Mouse (Mus musculus) neural tube, embryonic 12.5 days (tissue): ENCODE data around the gene Gm10719. TPM values are rescaled to one million over a fixed set of nuclear protein-coding genes. Genes with fewer than 3 reads are reported as not detected.
A peak's percentile ranks its signal among the peaks of the same experiment; 100 is the strongest.
"Not testable (repeated sequence)": the region's sequence is repeated elsewhere in the genome, so short reads cannot be mapped to it uniquely, and the experiment has no call there.

Experiments used
- ATAC-seq: fragments of 200-750 bp; cut with Nextera tagmentation; 2 replicates; pipeline ENCODE4 v1.8.0; 2017; ENCODE audit warnings: low read depth, mild to moderate bottlenecking, moderate TSS enrichment, moderate library complexity; ENCODE audit not compliant: low FRiP score
- H3K27ac ChIP-seq: fragments of 300-500 bp; sonication (generic); 2 replicates; pipeline ENCODE4 v1.5.1; 2016
- H3K27me3 ChIP-seq: fragments of 300-500 bp; sonication (generic); replicated peaks from 2 replicates; pipeline ENCODE4 v1.6.1; 2016; ENCODE audit warnings: mild to moderate bottlenecking
- H3K36me3 ChIP-seq: fragments of 300-500 bp; sonication (generic); 2 replicates; pipeline ENCODE4 v1.6.1; 2016; ENCODE audit warnings: mild to moderate bottlenecking
- H3K4me1 ChIP-seq: fragments of 300-500 bp; sonication (generic); 2 replicates; pipeline ENCODE4 v1.6.1; 2016
- H3K4me2 ChIP-seq: fragments of 300-500 bp; sonication (generic); replicated peaks from 2 replicates; pipeline ENCODE4 v1.6.1; 2016; ENCODE audit warnings: mild to moderate bottlenecking
- H3K4me3 ChIP-seq: fragments of 300-500 bp; sonication (generic); 2 replicates; pipeline ENCODE4 v1.5.1; 2016
- H3K9ac ChIP-seq: fragments of 300-500 bp; sonication (generic); 2 replicates; pipeline ENCODE4 v1.6.1; 2016; ENCODE audit warnings: mild to moderate bottlenecking
- H3K9me3 ChIP-seq: fragments of 300-500 bp; sonication (generic); 2 replicates; pipeline ENCODE4 v1.6.1; 2016; ENCODE audit warnings: mild to moderate bottlenecking
- WGBS: fragments of 180-500 bp; shearing (Covaris S2); methylation state at CpG from one replicate; pipeline ENCODE4 v1.1.7; 2016; 5-methylcytosine and 5-hydroxymethylcytosine counted together
- polyA plus RNA-seq: library from polyadenylated mRNA; unstranded; fragments of >200 nt; fragmentation: Nextera tagmentation; extraction: Ambion mirVana; gene quantifications from 2 replicates; pipeline ENCODE4 v1.2.1, GENCODE M21; 2016

The Gm10719 gene
- 1.1 and 1.2 TPM in 2 replicates for polyA plus RNA-seq

GRCm38 (mm10) chr9:3017108-3017507 is at the start of gene Gm10719:
TSS of gene Gm10719 (plus strand) at chr9:3017408.
- H3K4me1 ChIP-seq, H3K36me3 ChIP-seq, H3K9me3 ChIP-seq, H3K4me2 ChIP-seq, ATAC-seq, H3K4me3 ChIP-seq, H3K9ac ChIP-seq, H3K27ac ChIP-seq, H3K27me3 ChIP-seq: not testable (repeated sequence)
- WGBS = 50% methylated on average over 1 of the region's 9 CpGs

DNA sequence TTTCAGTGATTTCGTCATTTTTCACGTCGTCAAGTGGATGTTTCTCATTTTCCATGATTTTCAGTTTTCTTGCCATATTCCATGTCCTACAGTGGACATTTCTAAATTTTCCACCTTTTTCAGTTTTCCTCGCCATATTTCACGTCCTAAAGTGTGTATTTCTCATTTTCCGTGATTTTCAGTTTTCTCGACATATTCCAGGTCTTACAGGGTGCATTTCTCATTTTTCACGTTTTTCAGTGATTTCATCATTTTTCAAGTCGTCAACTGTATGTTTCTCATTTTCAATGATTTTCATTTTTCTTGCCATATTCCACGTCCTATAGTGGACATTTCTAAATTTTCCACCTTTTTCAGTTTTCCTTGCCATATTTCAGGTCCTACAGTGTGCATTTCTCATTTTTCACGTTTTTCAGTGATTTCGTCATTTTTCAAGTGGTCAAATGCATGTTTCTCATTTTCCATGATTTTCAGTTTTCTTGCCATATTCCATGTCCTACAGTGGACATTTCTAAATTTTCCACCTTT is 16.7 kb upstream of the Gm10719 start, which contains the start of gene Gm10722:
Gene Gm10722, plus strand, starts transcription at position 478 of the 528 bp plus-strand sequence.
- not testable (repeated sequence) for H3K36me3 ChIP-seq, H3K4me3 ChIP-seq, H3K27me3 ChIP-seq, H3K4me2 ChIP-seq, H3K4me1 ChIP-seq, H3K9ac ChIP-seq, H3K9me3 ChIP-seq, H3K27ac ChIP-seq, ATAC-seq
- WGBS = 72% methylated on average over 12 of the region's 12 CpGs

DNA sequence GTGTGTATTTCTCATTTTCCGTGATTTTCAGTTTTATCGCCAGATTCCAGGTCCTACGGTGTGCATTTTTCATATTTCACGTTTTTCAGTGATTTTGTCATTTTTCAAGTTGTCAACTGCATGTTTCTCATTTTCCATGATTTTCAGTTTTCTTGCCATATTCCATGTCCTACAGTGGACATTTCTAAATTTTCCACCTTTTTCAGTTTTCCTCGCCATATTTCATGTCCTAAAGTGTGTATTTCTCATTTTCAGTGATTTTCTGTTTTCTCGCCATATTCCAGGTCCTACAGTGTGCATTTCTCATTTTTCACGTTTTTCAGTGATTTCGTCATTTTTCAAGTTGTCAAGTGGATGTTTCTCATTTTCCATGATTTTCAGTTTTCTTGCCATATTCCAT is 16.2 kb upstream of the Gm10719 start:
- H3K4me3 ChIP-seq, H3K4me2 ChIP-seq, H3K27ac ChIP-seq, H3K9ac ChIP-seq, H3K4me1 ChIP-seq, H3K36me3 ChIP-seq, ATAC-seq, H3K27me3 ChIP-seq, H3K9me3 ChIP-seq: not testable (repeated sequence)
- WGBS = 66% methylated on average over 8 of the region's 8 CpGs

DNA sequence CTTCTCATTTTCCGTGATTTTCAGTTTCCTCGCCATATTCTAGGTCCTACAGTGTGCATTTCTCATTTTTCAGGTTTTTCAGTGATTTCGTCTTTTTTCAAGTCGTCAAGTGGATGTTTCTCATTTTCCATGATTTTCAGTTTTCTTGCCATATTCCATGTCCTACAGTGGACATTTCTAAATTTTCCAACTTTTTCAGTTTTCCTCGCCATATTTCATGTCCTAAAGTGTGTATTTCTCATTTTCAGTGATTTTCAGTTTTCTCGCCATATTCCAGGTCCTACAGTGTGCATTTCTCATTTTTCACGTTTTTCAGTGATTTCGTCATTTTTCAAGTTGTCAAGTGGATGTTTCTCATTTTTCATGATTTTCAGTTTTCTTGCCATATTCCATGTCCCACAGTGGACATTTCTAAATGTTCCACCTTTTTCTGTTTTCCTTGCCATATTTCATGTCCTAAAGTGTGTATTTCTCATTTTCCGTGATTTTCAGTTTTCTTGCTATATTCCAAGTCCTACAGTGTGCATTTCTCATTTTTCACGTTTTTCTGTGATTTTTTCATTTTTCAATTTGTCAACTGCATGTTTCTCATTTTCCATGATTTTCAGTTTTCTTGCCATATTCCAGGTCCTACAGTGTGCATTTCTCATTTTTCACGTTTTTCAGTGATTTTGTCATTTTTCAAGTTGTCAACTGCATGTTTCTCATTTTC is 15.1 kb upstream of the Gm10719 start:
- 0 out of 2 replicates have a peak overlapping the region, but pooled peaks have one; percentile 13 for H3K4me3 ChIP-seq
- ATAC-seq = peak; percentile 88
- not testable (repeated sequence) for H3K4me1 ChIP-seq, H3K9ac ChIP-seq, H3K27me3 ChIP-seq, H3K36me3 ChIP-seq, H3K9me3 ChIP-seq, H3K4me2 ChIP-seq, H3K27ac ChIP-seq
- 69% methylated on average over 9 of the region's 11 CpGs for WGBS

DNA sequence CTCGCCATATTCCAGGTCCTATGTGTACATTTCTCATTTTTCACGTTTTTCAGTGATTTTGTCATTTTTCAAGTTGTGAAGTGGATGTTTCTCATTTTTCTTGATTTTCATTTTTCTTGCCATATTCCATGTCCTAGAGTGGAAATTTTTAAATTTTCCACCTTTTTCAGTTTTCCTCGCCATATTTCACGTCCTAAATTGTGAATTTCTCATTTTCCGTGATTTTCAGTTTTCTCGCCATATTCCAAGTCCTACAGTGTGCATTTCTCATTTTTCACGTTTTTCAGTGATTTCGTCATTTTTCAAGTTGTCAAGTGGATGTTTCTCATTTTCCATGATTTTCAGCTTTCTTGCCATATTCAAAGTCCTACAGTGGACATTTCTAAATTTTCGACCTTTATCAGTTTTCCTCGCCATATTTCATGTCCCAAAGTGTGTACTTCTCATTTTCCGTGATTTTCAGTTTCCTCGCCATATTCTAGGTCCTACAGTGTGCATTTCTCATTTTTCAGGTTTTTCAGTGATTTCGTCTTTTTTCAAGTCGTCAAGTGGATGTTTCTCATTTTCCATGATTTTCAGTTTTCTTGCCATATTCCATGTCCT is 14.3 kb upstream of the Gm10719 start, which contains the start of gene Gm11168:
Gene Gm11168, plus strand, starts transcription at position 553 of the 603 bp plus-strand sequence.
- H3K27me3 ChIP-seq, ATAC-seq, H3K9ac ChIP-seq, H3K27ac ChIP-seq, H3K4me2 ChIP-seq, H3K4me1 ChIP-seq, H3K9me3 ChIP-seq, H3K36me3 ChIP-seq: not testable (repeated sequence)
- WGBS = 73% methylated on average over 6 of the region's 14 CpGs
- 0 out of 2 replicates have a peak within 1 kb of the TSS, but pooled peaks have one; percentile 13 for H3K4me3 ChIP-seq

DNA sequence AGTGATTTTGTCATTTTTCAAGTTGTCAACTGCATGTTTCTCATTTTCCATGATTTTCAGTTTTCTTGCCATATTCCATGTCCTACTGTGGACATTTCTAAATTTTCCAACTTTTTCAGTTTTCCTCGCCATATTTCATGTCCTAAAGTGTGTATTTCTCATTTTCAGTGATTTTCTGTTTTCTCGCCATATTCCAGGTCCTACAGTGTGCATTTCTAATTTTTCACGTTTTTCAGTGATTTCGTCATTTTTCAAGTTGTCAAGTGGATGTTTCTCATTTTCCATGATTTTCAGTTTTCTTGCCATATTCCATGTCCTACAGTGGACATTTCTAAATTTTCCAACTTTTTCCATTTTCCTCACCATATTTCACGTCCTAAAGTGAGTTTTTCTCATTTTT is 11.0 kb upstream of the Gm10719 start:
- H3K9ac ChIP-seq, H3K4me2 ChIP-seq, H3K27me3 ChIP-seq, H3K4me1 ChIP-seq, ATAC-seq, H3K4me3 ChIP-seq, H3K27ac ChIP-seq, H3K36me3 ChIP-seq, H3K9me3 ChIP-seq: not testable (repeated sequence)
- 77% methylated on average over 1 of the region's 5 CpGs for WGBS

DNA sequence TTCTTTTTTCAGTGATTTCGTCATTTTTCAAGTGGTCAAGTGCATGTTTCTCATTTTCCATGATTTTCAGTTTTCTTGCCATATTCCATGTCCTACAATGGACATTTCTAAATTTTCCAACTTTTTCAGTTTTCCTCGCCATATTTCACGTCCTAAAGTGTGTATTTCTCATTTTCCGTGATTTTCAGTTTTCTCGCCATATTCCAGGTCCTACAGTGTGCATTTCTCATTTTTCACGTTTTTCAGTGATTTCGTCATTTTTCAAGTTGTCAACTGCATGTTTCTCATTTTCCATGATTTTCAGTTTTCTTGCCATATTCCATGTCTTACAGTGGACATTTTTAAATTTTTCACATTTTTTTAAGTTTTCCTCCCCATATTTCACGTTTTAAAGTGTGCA is 10.6 kb upstream of the Gm10719 start:
- peak; percentile 71; the same call in 1 of the 2 replicates for ATAC-seq
- not testable (repeated sequence) for H3K27ac ChIP-seq, H3K4me2 ChIP-seq, H3K4me1 ChIP-seq, H3K36me3 ChIP-seq, H3K9ac ChIP-seq, H3K4me3 ChIP-seq, H3K27me3 ChIP-seq, H3K9me3 ChIP-seq
- 71% methylated on average over 8 of the region's 8 CpGs for WGBS

DNA sequence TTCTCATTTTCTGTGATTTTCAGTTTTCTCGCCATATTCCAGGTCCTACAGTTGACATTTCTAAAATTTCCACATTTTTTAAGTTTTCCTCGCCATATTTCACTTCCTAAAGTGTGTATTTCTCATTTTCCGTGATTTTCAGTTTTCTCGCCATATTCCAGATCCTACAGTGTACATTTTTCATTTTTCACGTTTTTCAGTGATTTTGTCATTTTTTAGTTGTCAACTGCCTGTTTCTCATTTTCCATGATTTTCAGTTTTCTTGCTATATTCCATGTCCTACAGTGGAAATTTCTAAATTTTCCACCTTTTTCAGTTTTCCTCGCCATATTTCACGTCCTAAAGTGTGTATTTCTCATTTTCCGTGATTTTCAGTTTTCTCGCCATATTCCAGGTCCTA is 9.9 kb upstream of the Gm10719 start:
- not testable (repeated sequence) for H3K27me3 ChIP-seq, H3K9me3 ChIP-seq, H3K4me3 ChIP-seq, H3K9ac ChIP-seq, H3K4me2 ChIP-seq, H3K36me3 ChIP-seq, H3K4me1 ChIP-seq, H3K27ac ChIP-seq
- 76% methylated on average over 8 of the region's 9 CpGs for WGBS
- ATAC-seq = peak; percentile 35; the same call in 1 of the 2 replicates

GRCm38 (mm10) chr9:3009331-3009730 is 7.9 kb upstream of the Gm10719 start:
- not testable (repeated sequence) for H3K9me3 ChIP-seq, H3K4me1 ChIP-seq, H3K27me3 ChIP-seq, H3K27ac ChIP-seq, H3K9ac ChIP-seq, H3K4me3 ChIP-seq, H3K4me2 ChIP-seq, H3K36me3 ChIP-seq
- peak; percentile 38; the same call in 1 of the 2 replicates for ATAC-seq
- WGBS = no CpG with 5 or more reads among the region's 5 CpGs

- not testable (repeated sequence) for H3K4me1 ChIP-seq, H3K36me3 ChIP-seq, H3K4me3 ChIP-seq, H3K4me2 ChIP-seq, H3K9me3 ChIP-seq, ATAC-seq, H3K9ac ChIP-seq, H3K27ac ChIP-seq, H3K27me3 ChIP-seq
- 86% methylated on average over 3 of the region's 7 CpGs for whole genome bisulfite sequencing
Measured at GRCm38 (mm10) chr9:3012054-3012621, 5.1 kb upstream of the Gm10719 start.

DNA sequence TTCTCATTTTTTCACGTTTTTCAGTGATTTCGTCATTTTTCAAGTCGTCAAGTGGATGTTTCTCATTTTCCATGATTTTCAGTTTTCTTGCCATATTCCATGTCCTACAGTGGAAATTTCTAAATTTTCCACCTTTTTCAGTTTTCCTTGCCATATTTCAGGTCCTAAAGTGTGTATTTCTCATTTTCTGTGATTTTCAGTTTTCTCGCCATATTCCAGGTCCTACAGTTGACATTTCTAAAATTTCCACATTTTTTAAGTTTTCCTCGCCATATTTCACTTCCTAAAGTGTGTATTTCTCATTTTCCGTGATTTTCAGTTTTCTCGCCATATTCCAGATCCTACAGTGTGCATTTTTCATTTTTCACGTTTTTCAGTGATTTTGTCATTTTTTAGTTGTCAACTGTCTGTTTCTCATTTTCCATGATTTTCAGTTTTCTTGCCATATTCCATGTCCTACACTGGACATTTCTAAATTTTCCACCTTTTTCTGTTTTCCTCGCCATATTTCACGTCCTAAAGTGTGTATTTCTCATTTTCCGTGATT is 4.4 kb upstream of the Gm10719 start, which contains the start of gene Gm10721:
Gene Gm10721, plus strand, starts transcription at position 408 of the 547 bp plus-strand sequence.
- not testable (repeated sequence) for H3K27ac ChIP-seq, H3K27me3 ChIP-seq, H3K36me3 ChIP-seq, H3K4me3 ChIP-seq, H3K4me2 ChIP-seq, H3K9ac ChIP-seq, H3K4me1 ChIP-seq, H3K9me3 ChIP-seq
- no CpG with 5 or more reads among the region's 11 CpGs for WGBS
- peak; percentile 66; the same call in 1 of the 2 replicates for ATAC-seq

DNA sequence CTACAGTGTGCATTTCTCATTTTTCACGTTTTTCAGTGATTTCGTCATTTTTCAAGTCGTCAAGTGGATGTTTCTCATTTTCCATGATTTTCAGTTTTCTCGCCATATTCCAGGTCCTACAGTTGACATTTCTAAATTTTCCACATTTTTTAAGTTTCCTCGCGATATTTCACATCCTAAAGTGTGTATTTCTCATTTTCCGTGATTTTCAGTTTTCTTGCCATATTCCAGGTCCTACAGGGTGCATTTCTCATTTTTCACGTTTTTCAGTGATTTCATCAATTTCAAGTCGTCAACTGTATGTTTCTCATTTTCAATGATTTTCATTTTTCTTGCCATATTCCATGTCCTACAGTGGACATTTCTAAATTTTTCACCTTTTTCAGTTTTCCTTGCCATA is 1.9 kb upstream of the Gm10719 start, which contains the start of gene Gm10720:
Gene Gm10720, plus strand, starts transcription at position 301 of the 400 bp plus-strand sequence.
- H3K27ac ChIP-seq, H3K4me3 ChIP-seq, H3K4me2 ChIP-seq, H3K27me3 ChIP-seq, H3K36me3 ChIP-seq, H3K4me1 ChIP-seq, ATAC-seq, H3K9ac ChIP-seq, H3K9me3 ChIP-seq: not testable (repeated sequence)
- 65% methylated on average over 5 of the region's 9 CpGs for WGBS
